Mouse (Mus musculus): ENCODE results near the gene Man1c1. TPM values are rescaled to one million over a fixed set of nuclear protein-coding genes. Genes with fewer than 3 reads are reported as not detected.

Man1c1 gene
- total RNA-seq, 2 experiments from 2014 or later: 26.9 to 28.3 TPM

DNA sequence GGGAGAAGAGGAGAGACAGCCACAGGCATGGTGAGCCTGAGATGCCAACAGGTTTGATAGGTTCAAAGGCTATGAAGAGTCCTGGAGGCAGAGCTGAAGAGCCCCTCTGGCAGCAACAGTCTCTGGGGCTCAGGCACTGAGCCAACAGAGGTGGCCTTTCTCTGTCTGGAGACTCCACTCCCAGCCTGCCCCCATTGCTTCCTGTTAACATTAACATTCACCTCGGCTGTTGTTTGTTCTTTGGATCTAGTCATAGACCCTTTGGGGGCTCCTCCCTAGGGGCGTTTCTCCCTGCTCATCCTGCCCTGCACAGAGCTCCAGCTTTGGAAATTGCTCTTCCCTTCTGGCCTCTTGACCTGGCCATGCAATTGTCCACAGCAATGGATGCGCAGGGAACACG, 20.9 kb upstream of the Man1c1 start:
- DNase-seq: no peak

DNA sequence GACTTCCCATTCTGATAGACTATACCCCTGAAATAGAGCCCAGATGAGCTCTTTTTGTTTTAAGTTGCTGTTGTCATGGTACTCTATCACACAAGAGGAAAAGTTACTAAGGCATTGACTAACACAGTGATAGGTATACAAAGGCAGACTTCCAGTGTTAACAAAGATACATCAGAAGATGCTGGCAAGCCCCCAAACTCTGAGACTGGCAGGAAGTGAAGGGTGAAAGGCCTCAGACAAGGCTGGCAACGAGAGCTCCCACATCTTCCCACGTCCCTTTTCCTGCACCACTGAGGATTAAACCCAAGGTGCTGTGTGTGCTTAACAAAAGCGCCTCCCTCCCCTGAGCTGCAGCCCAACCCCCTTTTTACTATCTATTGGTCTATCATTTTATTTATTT, 19.2 kb upstream of the Man1c1 start:
- no peak for DNase-seq

GRCm38 (mm10) chr4:134721076-134721475, 17.0 kb upstream of the Man1c1 start:
- no peak for DNase-seq

DNA sequence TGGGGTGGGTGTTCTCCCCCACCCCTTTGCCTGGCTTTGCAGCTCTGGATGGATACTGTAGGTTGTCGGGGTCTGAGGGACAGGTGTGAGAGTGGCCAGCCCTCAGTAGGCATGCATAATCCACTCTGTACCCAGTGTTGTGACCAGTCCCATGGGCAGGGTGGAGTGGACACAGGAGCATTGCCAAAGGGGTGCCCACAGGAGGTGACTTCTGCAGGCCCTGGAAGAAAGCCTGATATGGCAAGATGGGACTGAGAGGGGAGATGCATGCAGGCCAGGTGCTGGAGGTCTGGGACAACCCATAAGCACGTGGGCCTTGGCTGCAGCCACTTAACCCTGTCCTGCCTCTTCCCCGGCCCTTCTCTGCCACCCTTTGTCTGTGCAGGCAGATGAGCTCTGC, 16.3 kb upstream of the Man1c1 start:
- DNase-seq: no peak

GRCm38 (mm10) chr4:134719489-134719888, 15.4 kb upstream of the Man1c1 start:
- DNase-seq: no peak

- DNase-seq: peak; percentile 86 to 91
Observed at GRCm38 (mm10) chr4:134713937-134714336, 9.8 kb upstream of the Man1c1 start.

- no peak for DNase-seq
Observed at GRCm38 (mm10) chr4:134705311-134705710, 1.2 kb upstream of the Man1c1 start.

DNA sequence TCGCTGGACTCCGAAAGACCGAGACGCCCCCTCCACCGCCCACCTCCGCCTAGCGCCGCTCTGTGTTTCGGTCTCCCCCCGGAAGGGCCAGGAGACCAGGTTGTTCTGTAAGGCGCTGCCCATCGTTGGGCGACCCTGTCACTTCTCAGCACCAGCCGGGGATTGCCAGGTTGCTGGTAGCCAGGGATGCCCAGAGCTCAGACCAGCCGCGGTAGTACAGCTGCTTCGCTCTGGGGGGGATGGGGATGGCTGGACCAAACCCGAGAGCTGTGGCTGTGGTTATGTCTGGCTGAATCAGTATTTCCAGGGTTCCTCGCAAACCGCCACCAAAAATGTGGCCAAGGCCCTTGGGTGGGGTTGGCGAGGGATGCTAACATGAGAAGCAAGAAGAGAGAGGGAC, 500 bp upstream of the Man1c1 start:
- no peak for DNase-seq

- DNase-seq: peak; percentile 78
Observed at GRCm38 (mm10) chr4:134702981-134703834, 882 bp downstream of the Man1c1 start.

- DNase-seq: peak; percentile 80 to 88
Observed at GRCm38 (mm10) chr4:134701934-134702333, 2.2 kb downstream of the Man1c1 start.

- DNase-seq: no peak
Observed at GRCm38 (mm10) chr4:134700911-134701310, 3.2 kb downstream of the Man1c1 start.

DNA sequence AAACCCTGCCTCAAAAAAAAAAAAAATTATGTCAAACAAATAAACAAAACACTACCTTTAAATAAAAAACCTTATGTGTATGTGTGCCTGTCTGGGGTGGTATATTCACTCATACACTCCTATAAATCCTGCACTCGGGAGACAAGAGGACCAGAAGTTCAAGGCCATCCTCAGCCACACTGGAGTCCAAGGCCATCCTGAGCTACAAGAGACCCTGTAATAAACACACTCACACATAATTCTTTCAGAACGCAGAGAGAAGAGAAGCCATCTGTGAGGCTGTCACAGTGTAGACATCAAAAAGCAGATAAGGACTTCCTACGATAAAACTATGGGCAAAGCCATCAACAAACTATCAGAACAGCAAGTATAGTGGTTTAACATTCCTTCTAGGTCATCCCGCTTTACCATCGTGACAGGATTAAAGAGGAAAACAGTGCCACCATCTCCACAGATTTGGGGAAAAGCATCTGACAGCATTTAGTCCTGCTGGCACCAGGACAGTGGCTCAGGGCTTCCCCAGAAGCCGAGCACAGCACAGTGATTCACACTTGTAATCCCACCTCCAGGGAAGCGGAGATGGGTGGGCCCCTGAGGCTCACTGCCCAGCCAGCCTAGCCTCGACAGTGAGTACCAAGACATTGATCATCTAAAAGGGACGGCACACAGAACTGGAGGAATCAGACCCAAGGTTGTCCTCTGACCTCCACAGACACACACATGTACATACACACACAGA, 10.7 kb downstream of the Man1c1 start:
- DNase-seq: no peak

DNA sequence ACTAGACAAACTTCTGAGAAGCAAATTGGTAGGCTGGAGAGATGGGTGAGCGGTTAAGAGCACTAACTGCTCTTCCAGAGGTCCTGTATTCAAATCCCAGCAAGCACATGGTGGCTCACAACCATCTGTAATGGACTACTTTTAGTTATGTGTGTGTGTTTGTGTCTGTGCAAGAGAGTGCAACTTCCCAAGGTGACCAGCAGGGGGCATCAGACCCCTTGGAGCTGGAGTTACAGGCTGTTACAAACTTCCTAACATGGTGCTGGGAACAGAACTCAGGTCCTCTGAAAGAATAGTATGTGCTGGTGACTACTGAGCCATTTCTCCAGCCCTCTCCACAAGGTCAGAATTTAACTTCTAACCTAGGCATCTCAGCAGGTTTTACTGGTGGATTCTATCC, 11.7 kb downstream of the Man1c1 start:
- DNase-seq: no peak

- DNase-seq: no peak
Observed at GRCm38 (mm10) chr4:134686022-134686661, 17.9 kb downstream of the Man1c1 start.

DNA sequence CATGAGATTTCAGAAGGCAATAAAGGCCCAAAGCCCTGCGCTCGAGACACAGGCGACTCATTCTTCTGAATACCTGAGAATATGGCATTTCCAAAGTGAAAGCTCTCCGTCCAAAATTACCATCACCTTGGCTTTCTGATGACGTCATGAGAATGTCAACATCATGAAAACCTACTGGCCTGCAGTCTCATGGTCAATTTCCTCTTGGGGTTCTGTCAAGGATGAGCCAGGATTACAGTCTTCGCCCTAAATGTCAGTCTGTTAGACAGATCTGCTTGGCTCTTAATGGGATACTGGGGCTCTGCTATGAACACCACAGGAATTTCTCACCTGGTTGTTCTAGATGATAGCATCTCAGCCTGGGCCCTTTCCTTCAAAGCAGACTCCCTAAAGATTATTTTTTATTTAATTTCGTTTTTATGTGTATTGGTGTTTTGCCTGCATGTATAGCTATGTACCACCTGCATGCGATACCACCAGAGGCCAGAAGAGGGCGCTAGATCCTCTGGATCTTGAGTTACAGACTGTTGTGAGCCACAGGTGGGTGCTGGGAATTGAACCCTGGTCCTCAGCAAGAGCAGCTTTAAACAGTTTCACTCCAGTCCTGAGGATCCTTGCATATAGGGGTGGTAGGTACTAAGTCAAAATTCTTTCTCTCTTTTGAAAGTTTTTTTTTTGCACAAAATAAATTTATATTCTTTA, 19.3 kb downstream of the Man1c1 start:
- no peak for DNase-seq

GRCm38 (mm10) chr4:134683892-134684291, 20.2 kb downstream of the Man1c1 start:
- DNase-seq: no peak

GRCm38 (mm10) chr4:134683008-134683407, 21.1 kb downstream of the Man1c1 start:
- peak in 1 of 2 experiments; percentile 49 for DNase-seq

DNA sequence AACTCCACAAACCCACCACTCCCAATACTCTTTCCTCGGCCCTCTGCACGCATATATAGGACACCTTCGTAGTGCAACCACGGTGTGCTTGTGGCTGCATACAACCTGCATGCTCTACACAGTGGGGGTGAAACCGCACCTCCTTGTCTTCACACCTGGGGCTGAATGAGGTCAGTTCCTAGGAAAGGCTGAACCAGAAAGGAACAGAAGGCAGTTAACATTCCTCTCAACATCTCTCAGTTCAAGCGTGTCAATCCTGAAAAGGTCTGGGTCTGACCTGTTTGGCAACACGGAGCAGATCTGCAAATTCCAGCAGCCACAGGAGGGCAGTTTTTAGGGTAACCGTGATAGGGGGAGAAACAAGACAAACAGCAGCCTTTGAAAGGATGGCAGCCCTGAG, 21.7 kb downstream of the Man1c1 start:
- no peak for DNase-seq

DNA sequence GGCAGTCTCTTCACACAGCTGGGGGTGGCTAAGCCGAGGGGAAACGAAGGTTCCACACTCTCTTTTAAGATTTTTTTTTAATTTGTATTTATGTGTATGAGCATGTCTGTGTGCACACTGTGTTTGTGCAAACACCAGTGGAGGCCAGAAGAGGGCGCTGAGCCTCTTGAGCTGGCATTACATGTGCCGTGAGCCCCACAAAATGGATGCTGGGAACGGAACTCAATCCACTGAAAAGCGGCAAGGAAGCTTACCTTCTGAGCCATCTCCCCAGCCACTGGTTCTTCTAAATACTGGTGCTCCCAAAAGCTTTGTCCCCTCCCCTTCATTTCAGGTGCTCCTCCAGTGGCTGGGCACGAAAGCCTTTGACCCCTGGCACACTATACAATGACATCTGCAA, 22.3 kb downstream of the Man1c1 start:
- no peak for DNase-seq

DNA sequence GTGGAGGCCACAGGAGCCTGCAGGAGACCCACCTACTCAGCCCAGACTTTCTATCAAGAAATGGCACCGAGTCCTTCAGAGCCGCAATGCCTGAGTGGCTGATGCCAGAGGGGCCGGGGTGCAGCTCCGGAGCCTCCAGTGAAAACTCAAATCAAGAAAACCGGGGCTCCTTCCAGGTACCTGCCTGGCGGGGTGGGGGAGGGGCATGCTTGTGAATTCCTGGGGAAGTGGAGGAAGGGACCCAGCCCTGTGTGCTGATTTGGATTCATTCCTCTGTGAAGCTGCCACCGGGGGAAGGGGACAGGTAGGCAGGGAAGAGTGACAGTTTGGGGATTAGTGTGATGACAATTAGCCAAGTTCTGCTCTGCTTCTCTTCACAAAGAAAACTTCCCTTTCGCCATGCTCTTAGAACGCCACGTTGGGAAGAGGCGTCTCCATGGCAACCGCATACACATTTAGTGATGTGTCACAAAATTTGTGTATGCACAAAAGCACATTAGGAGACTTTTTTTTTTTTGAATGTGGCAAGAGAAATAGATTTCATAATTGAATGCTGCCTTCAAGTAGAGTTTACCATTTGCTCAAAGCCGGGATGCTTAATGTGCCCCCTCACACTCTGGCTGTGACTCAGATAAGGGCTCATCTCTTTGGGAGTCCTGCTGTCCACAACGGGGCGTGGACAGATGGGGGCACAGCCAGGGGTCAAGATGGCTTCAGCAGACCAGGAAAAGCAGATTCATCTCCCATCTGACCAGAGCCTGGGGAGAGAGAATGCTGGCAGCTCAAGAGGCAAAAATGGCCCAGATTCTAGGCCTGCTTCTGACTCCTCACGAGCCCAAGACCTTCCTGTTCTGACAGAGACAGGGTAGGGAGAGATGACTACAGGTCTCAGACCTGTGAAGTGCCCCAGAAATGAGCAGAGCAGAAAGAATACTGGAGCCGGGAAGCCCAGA, 26.3 kb downstream of the Man1c1 start:
- no peak for DNase-seq

DNA sequence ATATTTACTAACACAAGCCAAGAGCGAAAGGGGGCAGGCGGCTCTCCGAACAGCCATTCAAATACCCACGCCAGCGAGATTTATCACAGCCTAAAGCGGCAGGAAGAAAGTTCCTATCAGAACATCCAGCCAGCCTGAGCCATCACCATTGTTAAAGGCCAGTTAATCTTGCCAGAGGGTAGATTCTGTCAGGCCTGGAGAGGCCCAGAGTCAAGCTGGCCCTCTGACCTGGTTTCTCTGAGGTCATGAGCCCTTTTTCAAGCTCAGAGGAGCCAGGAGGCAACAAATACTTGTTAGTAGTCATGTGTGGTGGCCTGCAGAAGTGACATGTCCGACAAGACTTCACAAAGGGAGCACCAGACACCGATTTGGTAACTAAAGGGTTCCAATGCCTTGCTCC, 28.3 kb downstream of the Man1c1 start:
- DNase-seq: no peak
